Mouse (Mus musculus) midbrain, embryonic 11.5 days (tissue): Measurements from ENCODE around the gene Ghdc. TPM values are rescaled to one million over a fixed set of nuclear protein-coding genes. Genes with fewer than 3 reads are reported as not detected.

Experiments
- ATAC-seq: fragments of 200-750 bp; cut with Nextera tagmentation; 2 replicates; pipeline ENCODE4 v1.8.0; 2017; ENCODE audit warnings: moderate TSS enrichment, moderate library complexity; ENCODE audit not compliant: low FRiP score
- DNase-seq: peaks from one replicate; pipeline ENCODE4 v3.0.0; 2015; ENCODE audit warnings: low spot score; ENCODE audit errors: missing footprints
- H3K27ac ChIP-seq: fragments of 300-500 bp; sonication (generic); 2 replicates; pipeline ENCODE4 v1.5.1; 2014; ENCODE audit warnings: low read depth, low read length
- H3K27me3 ChIP-seq: fragments of 300-500 bp; sonication (generic); 2 replicates; pipeline ENCODE4 v1.6.1; 2014; ENCODE audit warnings: mild to moderate bottlenecking, low read length, moderate library complexity, mixed read lengths; ENCODE audit not compliant: control insufficient read depth, insufficient read depth
- H3K36me3 ChIP-seq: fragments of 300-500 bp; sonication (generic); 2 replicates; pipeline ENCODE4 v1.6.1; 2014; ENCODE audit warnings: mild to moderate bottlenecking, low read length, moderate library complexity, mixed read lengths; ENCODE audit not compliant: control insufficient read depth, insufficient read depth
- H3K4me1 ChIP-seq: fragments of 300-500 bp; sonication (generic); 2 replicates; pipeline ENCODE4 v1.6.1; 2014; ENCODE audit warnings: low read length; ENCODE audit not compliant: control insufficient read depth, insufficient read depth
- H3K4me2 ChIP-seq: fragments of 300-500 bp; sonication (generic); 2 replicates; pipeline ENCODE4 v1.6.1; 2014; ENCODE audit warnings: mild to moderate bottlenecking, moderate library complexity
- H3K4me3 ChIP-seq: fragments of 300-500 bp; sonication (generic); 2 replicates; pipeline ENCODE4 v1.5.1; 2014; ENCODE audit warnings: low read depth, low read length
- H3K9ac ChIP-seq: fragments of 300-500 bp; sonication (generic); 2 replicates; pipeline ENCODE4 v1.6.1; 2014; ENCODE audit warnings: low read length
- H3K9me3 ChIP-seq: fragments of 300-500 bp; sonication (generic); 2 replicates; pipeline ENCODE4 v1.6.1; 2016; ENCODE audit warnings: low read length; ENCODE audit not compliant: control insufficient read depth
- WGBS: fragments of 180-500 bp; shearing (Covaris S2); extraction: QIAGEN DNeasy Blood & Tissue Kit; methylation state at CpG from one replicate; pipeline ENCODE4 v1.1.7; 2014; 5-methylcytosine and 5-hydroxymethylcytosine counted together
- polyA plus RNA-seq: library from polyadenylated mRNA; unstranded; fragments of >200 nt; fragmentation: Nextera tagmentation; extraction: Ambion mirVana; gene quantifications from 2 replicates; pipeline ENCODE4 v1.2.1, GENCODE M21; 2014

Gene Ghdc
- polyA plus RNA-seq, 1 experiment from 2014 or later = 1.3 TPM

DNA sequence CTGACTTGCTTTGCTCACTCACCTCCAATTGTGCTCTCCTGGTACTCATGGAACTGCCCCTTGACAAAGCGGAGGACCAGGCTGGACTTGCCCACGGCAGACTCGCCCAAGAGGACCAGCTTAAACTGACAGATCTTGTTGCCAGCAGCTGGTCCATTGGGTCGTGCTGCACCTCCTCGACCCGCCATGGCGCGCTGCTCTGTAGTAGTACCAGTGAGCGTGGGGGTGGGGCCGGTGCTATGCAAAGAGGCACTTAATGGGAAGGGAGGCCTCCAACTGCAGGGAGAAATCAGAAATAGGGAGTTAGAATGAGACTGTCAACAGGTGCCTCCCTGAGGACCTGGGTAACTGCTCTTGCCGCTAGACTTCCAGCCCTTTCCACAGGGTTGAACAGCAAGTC, 50.9 kb downstream of the Ghdc start:
- no peaks in the 10 kb centered on the region for H3K27me3 ChIP-seq
- ATAC-seq (no peak), DNase-seq (no peak)
- H3K9me3 ChIP-seq = no peaks in the 10 kb centered on the region
- peaks cover 15% of the 10 kb centered on the region; the same call in 1 of the 2 replicates for H3K36me3 ChIP-seq
- H3K9ac ChIP-seq = no peak overlapping the region
- no peak overlapping the region for H3K4me2 ChIP-seq
- peaks cover 4% of the 10 kb centered on the region; the same call in 1 of the 2 replicates for H3K4me1 ChIP-seq
- no peak overlapping the region for H3K4me3 ChIP-seq
- H3K27ac ChIP-seq = no peak overlapping the region
- 89% methylated on average over 11 of the region's 11 CpGs for WGBS

- Histone ChIP-seq H3K36me3 (peaks cover 15% of the 10 kb centered on the region; the same call in 1 of the 2 replicates), H3K4me2 (no peak overlapping the region), H3K27me3 (no peaks in the 10 kb centered on the region), H3K27ac (no peak overlapping the region), H3K9ac (no peak overlapping the region), H3K4me1 (peaks cover 4% of the 10 kb centered on the region), H3K9me3 (no peaks in the 10 kb centered on the region), H3K4me3 (no peak overlapping the region)
- WGBS = 90% methylated on average over 3 of the region's 3 CpGs
- DNase-seq (no peak), ATAC-seq (no peak)
These were observed 51.4 kb downstream of the Ghdc start for GRCm38 (mm10) chr11:100719312-100719711.

GRCm38 (mm10) chr11:100718866-100719265, 51.9 kb downstream of the Ghdc start:
- Histone ChIP-seq H3K27ac (no peak overlapping the region), H3K9ac (no peak overlapping the region), H3K4me3 (no peak overlapping the region), H3K36me3 (peaks cover 15% of the 10 kb centered on the region; the same call in 1 of the 2 replicates), H3K4me2 (no peak overlapping the region), H3K4me1 (peaks cover 8% of the 10 kb centered on the region), H3K9me3 (no peaks in the 10 kb centered on the region), H3K27me3 (no peaks in the 10 kb centered on the region)
- DNase-seq (no peak), ATAC-seq (no peak)
- 97% methylated on average over 4 of the region's 4 CpGs for WGBS

GRCm38 (mm10) chr11:100718462-100718861, 52.3 kb downstream of the Ghdc start:
- no peaks in the 10 kb centered on the region for H3K9me3 ChIP-seq
- H3K4me1 ChIP-seq = peaks cover 12% of the 10 kb centered on the region
- H3K27me3 ChIP-seq = no peaks in the 10 kb centered on the region
- H3K9ac ChIP-seq = no peak overlapping the region
- H3K27ac ChIP-seq = no peak overlapping the region
- H3K4me2 ChIP-seq = no peak overlapping the region
- ATAC-seq = no peak
- H3K36me3 ChIP-seq = peaks cover 15% of the 10 kb centered on the region; the same call in 1 of the 2 replicates
- H3K4me3 ChIP-seq = no peak overlapping the region
- 93% methylated on average over 7 of the region's 7 CpGs for WGBS
- DNase-seq = no peak

DNA sequence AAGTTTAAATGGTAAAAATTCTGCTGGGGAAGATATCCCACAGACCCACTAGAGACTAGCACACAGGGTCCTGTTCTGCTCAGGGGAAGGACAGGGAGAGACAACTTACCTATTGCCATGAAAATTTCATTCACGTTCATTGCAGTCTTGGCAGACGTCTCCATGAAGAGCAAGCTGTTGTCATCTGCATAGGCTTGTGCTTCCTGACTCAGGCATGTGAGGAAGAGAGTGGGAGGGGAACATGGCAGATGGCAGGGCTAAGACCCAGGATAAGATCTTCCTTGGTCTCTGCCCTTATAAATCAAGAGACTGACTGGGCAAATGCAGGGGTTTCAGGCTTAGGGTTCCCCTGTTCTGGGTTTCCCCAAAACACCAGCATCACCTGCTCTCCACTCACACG, 54.1 kb downstream of the Ghdc start:
- no peak overlapping the region for H3K4me2 ChIP-seq
- H3K27ac ChIP-seq = no peak overlapping the region
- H3K4me3 ChIP-seq = no peak overlapping the region
- no peaks in the 10 kb centered on the region for H3K27me3 ChIP-seq
- ATAC-seq = no peak
- H3K4me1 ChIP-seq = peaks cover 16% of the 10 kb centered on the region
- H3K9me3 ChIP-seq = no peaks in the 10 kb centered on the region
- no peak for DNase-seq
- no peak overlapping the region for H3K9ac ChIP-seq
- whole genome bisulfite sequencing = 92% methylated on average over 3 of the region's 3 CpGs
- peaks cover 15% of the 10 kb centered on the region; the same call in 1 of the 2 replicates for H3K36me3 ChIP-seq

Other genes with a start within 250 kb of the Ghdc start
- 298 and 314 TPM in 2 replicates for gene Acly, start 243.0 kb downstream of the Ghdc start, polyA plus RNA-seq
- 1.4 and 1.8 TPM in 2 replicates for gene Ttc25, start 225.3 kb downstream of the Ghdc start, polyA plus RNA-seq
- 15.7 and 16.9 TPM in 2 replicates for gene Cnp, start 196.1 kb downstream of the Ghdc start, polyA plus RNA-seq
- gene Nkiras2, start 151.7 kb downstream of the Ghdc start, polyA plus RNA-seq = 96.4 and 110 TPM in 2 replicates
- 96.1 TPM in 2 replicates for gene Dnajc7, start 150.8 kb downstream of the Ghdc start, polyA plus RNA-seq
- 0.72 TPM in 1 of 2 replicates, not detected in the other for gene Zfp385c, start 78.5 kb downstream of the Ghdc start, polyA plus RNA-seq
- gene Dhx58, start 66.7 kb downstream of the Ghdc start, polyA plus RNA-seq = 2.0 and 2.1 TPM in 2 replicates
- 44.4 and 57.2 TPM in 2 replicates for gene Kat2a, start 58.5 kb downstream of the Ghdc start, polyA plus RNA-seq
- 0.47 and 0.52 TPM in 2 replicates for gene Hspb9, start 57.1 kb downstream of the Ghdc start, polyA plus RNA-seq
- 83.6 and 85.0 TPM in 2 replicates for gene Rab5c, start 32.7 kb downstream of the Ghdc start, polyA plus RNA-seq
- gene Kcnh4, start 11.0 kb downstream of the Ghdc start, polyA plus RNA-seq = 2.7 and 2.9 TPM in 2 replicates
- gene Hcrt, start 8.0 kb downstream of the Ghdc start, polyA plus RNA-seq = not detected in 2 replicates
- gene Stat5b, start 79.8 kb upstream of the Ghdc start, polyA plus RNA-seq = 14.6 and 17.3 TPM in 2 replicates
- 0.97 and 1.4 TPM in 2 replicates for gene Stat5a, start 88.4 kb upstream of the Ghdc start, polyA plus RNA-seq
- 22.8 and 24.0 TPM in 2 replicates for gene Stat3, start 168.6 kb upstream of the Ghdc start, polyA plus RNA-seq
- 12.5 and 14.8 TPM in 2 replicates for gene Cavin1, start 199.9 kb upstream of the Ghdc start, polyA plus RNA-seq
- 42.5 and 45.9 TPM in 2 replicates for gene Atp6v0a1, start 238.5 kb upstream of the Ghdc start, polyA plus RNA-seq